Mouse (Mus musculus) embryo, embryonic 10 days (tissue): ENCODE measurements around the gene 1700102P08Rik.

Experiments
- DNase-seq: peaks from one replicate; pipeline ENCODE4 v3.0.0-alpha.2; 2015; ENCODE audit warnings: low spot score

The 1700102P08Rik gene

GRCm38 (mm10) chr9:108392676-108393075, at the start of gene 1700102P08Rik:
1700102P08Rik (plus strand) TSS chr9:108392805.
- peak; percentile 38 for DNase-seq

GRCm38 (mm10) chr9:108343331-108343730, 49.3 kb upstream of the 1700102P08Rik start:
- no peak for DNase-seq

GRCm38 (mm10) chr9:108343835-108344234, 48.8 kb upstream of the 1700102P08Rik start:
- no peak for DNase-seq

GRCm38 (mm10) chr9:108344471-108344870, 48.1 kb upstream of the 1700102P08Rik start:
- no peak for DNase-seq

- no peak for DNase-seq
Measured at GRCm38 (mm10) chr9:108347024-108347423, 45.6 kb upstream of the 1700102P08Rik start.

- peak; percentile 96 for DNase-seq
Measured at GRCm38 (mm10) chr9:108347540-108348289, 44.9 kb upstream of the 1700102P08Rik start, which contains the start of gene Usp4. Usp4 (plus strand) TSS chr9:108347853.

- no peak for DNase-seq
Measured at GRCm38 (mm10) chr9:108348290-108348680, 44.3 kb upstream of the 1700102P08Rik start.

GRCm38 (mm10) chr9:108349727-108350126, 42.9 kb upstream of the 1700102P08Rik start:
- DNase-seq = no peak

GRCm38 (mm10) chr9:108378234-108378633, 14.4 kb upstream of the 1700102P08Rik start:
- DNase-seq = no peak

- no peak for DNase-seq
Measured at GRCm38 (mm10) chr9:108378736-108379135, 13.9 kb upstream of the 1700102P08Rik start.

- no peak for DNase-seq
Measured at GRCm38 (mm10) chr9:108379294-108379693, 13.3 kb upstream of the 1700102P08Rik start.

- DNase-seq = no peak
Measured at GRCm38 (mm10) chr9:108381382-108381781, 11.2 kb upstream of the 1700102P08Rik start.

GRCm38 (mm10) chr9:108385006-108385405, 7.6 kb upstream of the 1700102P08Rik start:
- DNase-seq = no peak

- DNase-seq = no peak
Measured at GRCm38 (mm10) chr9:108386816-108387215, 5.8 kb upstream of the 1700102P08Rik start.

- DNase-seq = no peak
Measured at GRCm38 (mm10) chr9:108388601-108389000, 4.0 kb upstream of the 1700102P08Rik start.

- DNase-seq = no peak
Measured at GRCm38 (mm10) chr9:108389220-108389619, 3.4 kb upstream of the 1700102P08Rik start.

- DNase-seq = no peak
Measured at GRCm38 (mm10) chr9:108394191-108394590, 1.6 kb downstream of the 1700102P08Rik start.

GRCm38 (mm10) chr9:108395427-108395826, 2.8 kb downstream of the 1700102P08Rik start:
- no peak for DNase-seq

GRCm38 (mm10) chr9:108398324-108398723, 5.7 kb downstream of the 1700102P08Rik start:
- DNase-seq = no peak

GRCm38 (mm10) chr9:108401186-108401960, 8.8 kb downstream of the 1700102P08Rik start:
- DNase-seq = no peak

GRCm38 (mm10) chr9:108403081-108403480, 10.5 kb downstream of the 1700102P08Rik start:
- DNase-seq = no peak

GRCm38 (mm10) chr9:108404451-108404850, 11.8 kb downstream of the 1700102P08Rik start:
- DNase-seq = no peak

GRCm38 (mm10) chr9:108409535-108409934, 16.9 kb downstream of the 1700102P08Rik start:
- no peak for DNase-seq
